Mouse (Mus musculus) bone marrow macrophage, adult 2 months (primary cell): ENCODE results near the gene Vwa8.
A peak's percentile ranks its signal among the peaks of the same experiment; 100 is the strongest.

Source experiments
- CTCF ChIP-seq: IDR thresholded peaks from 2 replicates; pipeline ENCODE4 v1.5.1; 2012; ENCODE audit warnings: low read depth, mild to moderate bottlenecking, low read length, moderate library complexity
- POLR2A ChIP-seq: IDR thresholded peaks from 2 replicates; pipeline ENCODE4 v1.6.1; 2012; ENCODE audit warnings: mild to moderate bottlenecking, low read depth, low read length, borderline replicate concordance

- TF ChIP-seq CTCF (peak; percentile 9; the same call in 1 of the 2 replicates), POLR2A (no peak)
Measured at GRCm38 (mm10) chr14:79164925-79165324, 316.1 kb downstream of the Vwa8 start.
